Mouse (Mus musculus): Measurements from ENCODE around the gene Spred2. TPM values are rescaled to one million over a fixed set of nuclear protein-coding genes. Genes with fewer than 3 reads are reported as not detected.

The Spred2 gene
- polyA plus RNA-seq, 2 experiments: 1.0 to 3.1 TPM

- H3K4me3 ChIP-seq (ENCODE audit: insufficient read depth in 1 of 2, low read depth in 2 of 2, low read length in 2 of 2): no peak overlapping the region
- no peak for DNase-seq (ENCODE audit: low read depth in 3 of 3, low spot score in 3 of 3)
- peaks cover 27 to 58% of the 10 kb centered on the region in 2 experiments for H3K4me1 ChIP-seq (replicated peaks; ENCODE audit: control insufficient read depth in 2 of 2, insufficient read depth in 2 of 2, low read length in 1 of 2)
- H3K4me2 ChIP-seq (ENCODE audit: low read depth): peak overlapping the region; percentile 0; the same call in 1 of the 2 replicates
- no peaks in the 10 kb centered on the region for H3K9me3 ChIP-seq (ENCODE audit: control insufficient read depth, low read length)
- H3K27me3 ChIP-seq (ENCODE audit: control insufficient read depth, insufficient read depth, low read length): no peaks in the 10 kb centered on the region
- no peaks in the 10 kb centered on the region for H3K36me3 ChIP-seq (replicated peaks; ENCODE audit: control insufficient read depth, insufficient read depth, low read depth)
- TF ChIP-seq CTCF (IDR thresholded peaks at IDR 0.05; ENCODE audit: low read depth): no peak
- no peak for TF ChIP-seq EP300 (IDR thresholded peaks at IDR 0.05; ENCODE audit: low read depth)
- no peak overlapping the region for H3K9ac ChIP-seq (replicated peaks)
- no peak overlapping the region; the same call in 1 of the 2 replicates for H3K27ac ChIP-seq
- WGBS (ENCODE audit: insufficient replicate concordance): 31% methylated on average over 14 of the region's 15 CpGs
- no peak for ATAC-seq (ENCODE audit: insufficient read depth)
Observed at GRCm38 (mm10) chr11:19992341-19993281, 68.4 kb downstream of the Spred2 start.

- Histone ChIP-seq H3K4me3 (ENCODE audit: insufficient read depth in 1 of 2, low read depth in 2 of 2, low read length in 2 of 2) (no peak overlapping the region), H3K36me3 (replicated peaks; ENCODE audit: control insufficient read depth, insufficient read depth, low read depth) (no peaks in the 10 kb centered on the region), H3K9ac (replicated peaks) (no peak overlapping the region; the same call in 1 of the 2 replicates), H3K27ac (peak overlapping the region; percentile 34), H3K4me1 (replicated peaks; ENCODE audit: control insufficient read depth in 2 of 2, insufficient read depth in 2 of 2, low read length in 1 of 2) (peaks cover 27 to 56% of the 10 kb centered on the region in 2 experiments), H3K4me2 (ENCODE audit: low read depth) (peak overlapping the region; percentile 15; the same call in 1 of the 2 replicates), H3K9me3 (ENCODE audit: control insufficient read depth, low read length) (no peaks in the 10 kb centered on the region), H3K27me3 (ENCODE audit: control insufficient read depth, insufficient read depth, low read length) (no peaks in the 10 kb centered on the region)
- peak; percentile 34 to 44 (median 39) for DNase-seq (ENCODE audit: low read depth in 3 of 3, low spot score in 3 of 3)
- TF ChIP-seq EP300 (IDR thresholded peaks at IDR 0.05; ENCODE audit: low read depth): no peak
- TF ChIP-seq CTCF (IDR thresholded peaks at IDR 0.05; ENCODE audit: low read depth): no peak
- 10% methylated on average over 1 of the region's 1 CpGs for WGBS (ENCODE audit: insufficient replicate concordance)
- ATAC-seq (ENCODE audit: insufficient read depth): peak; percentile 75
Observed at GRCm38 (mm10) chr11:19993753-19994152, 69.6 kb downstream of the Spred2 start.

- Histone ChIP-seq H3K27me3 (ENCODE audit: control insufficient read depth, insufficient read depth, low read length) (no peaks in the 10 kb centered on the region), H3K4me1 (replicated peaks; ENCODE audit: control insufficient read depth in 2 of 2, insufficient read depth in 2 of 2, low read length in 1 of 2) (peaks cover 27 to 51% of the 10 kb centered on the region in 2 experiments), H3K4me3 (ENCODE audit: insufficient read depth in 1 of 2, low read depth in 2 of 2, low read length in 2 of 2) (no peak overlapping the region), H3K27ac (peak overlapping the region; percentile 34; the same call in 1 of the 2 replicates), H3K36me3 (replicated peaks; ENCODE audit: control insufficient read depth, insufficient read depth, low read depth) (no peaks in the 10 kb centered on the region), H3K9ac (replicated peaks) (no peak overlapping the region), H3K9me3 (ENCODE audit: control insufficient read depth, low read length) (no peaks in the 10 kb centered on the region), H3K4me2 (ENCODE audit: low read depth) (no peak overlapping the region)
- TF ChIP-seq CTCF (IDR thresholded peaks at IDR 0.05; ENCODE audit: low read depth) (no peak), EP300 (IDR thresholded peaks at IDR 0.05; ENCODE audit: low read depth) (no peak; the same call in 1 of the 2 replicates)
- ATAC-seq (ENCODE audit: insufficient read depth) (peak; percentile 53), DNase-seq (ENCODE audit: low read depth in 3 of 3, low spot score in 3 of 3) (no peak)
- WGBS (ENCODE audit: insufficient replicate concordance): 33% methylated on average over 7 of the region's 7 CpGs
Observed at GRCm38 (mm10) chr11:19994262-19994790, 70.2 kb downstream of the Spred2 start.

- no peaks in the 10 kb centered on the region for H3K27me3 ChIP-seq (ENCODE audit: control insufficient read depth, insufficient read depth, low read length)
- H3K27ac ChIP-seq: no peak overlapping the region
- no peak for DNase-seq (ENCODE audit: low read depth in 3 of 3, low spot score in 3 of 3)
- H3K4me2 ChIP-seq (ENCODE audit: low read depth): no peak overlapping the region
- TF ChIP-seq CTCF (IDR thresholded peaks at IDR 0.05; ENCODE audit: low read depth): no peak
- TF ChIP-seq EP300 (IDR thresholded peaks at IDR 0.05; ENCODE audit: low read depth): no peak
- no peaks in the 10 kb centered on the region for H3K36me3 ChIP-seq (replicated peaks; ENCODE audit: control insufficient read depth, insufficient read depth, low read depth)
- H3K9ac ChIP-seq (replicated peaks): no peak overlapping the region
- H3K4me1 ChIP-seq (replicated peaks; ENCODE audit: control insufficient read depth in 2 of 2, insufficient read depth in 2 of 2, low read length in 1 of 2): peaks cover 18 to 34% of the 10 kb centered on the region in 2 experiments
- no peak for ATAC-seq (ENCODE audit: insufficient read depth)
- no peak overlapping the region for H3K4me3 ChIP-seq (ENCODE audit: insufficient read depth in 1 of 2, low read depth in 2 of 2, low read length in 2 of 2)
- no peaks in the 10 kb centered on the region for H3K9me3 ChIP-seq (ENCODE audit: control insufficient read depth, low read length)
- WGBS (ENCODE audit: insufficient replicate concordance): 17% methylated on average over 18 of the region's 18 CpGs
Observed at GRCm38 (mm10) chr11:19997940-19998339, 73.8 kb downstream of the Spred2 start.

- ATAC-seq (ENCODE audit: insufficient read depth) (no peak), DNase-seq (ENCODE audit: low read depth in 3 of 3, low spot score in 3 of 3) (no peak)
- H3K4me3 ChIP-seq (ENCODE audit: insufficient read depth in 1 of 2, low read depth in 2 of 2, low read length in 2 of 2): no peak overlapping the region
- H3K27ac ChIP-seq: no peak overlapping the region
- peaks cover 0 to 6% of the 10 kb centered on the region in 2 experiments; a peak in 1 of 4 replicates for H3K4me1 ChIP-seq (replicated peaks; ENCODE audit: control insufficient read depth in 2 of 2, insufficient read depth in 2 of 2, low read length in 1 of 2)
- H3K27me3 ChIP-seq (ENCODE audit: control insufficient read depth, insufficient read depth, low read length): no peaks in the 10 kb centered on the region
- H3K36me3 ChIP-seq (replicated peaks; ENCODE audit: control insufficient read depth, insufficient read depth, low read depth): peaks cover under 1% of the 10 kb centered on the region; the same call in 1 of the 2 replicates
- H3K4me2 ChIP-seq (ENCODE audit: low read depth): no peak overlapping the region
- H3K9me3 ChIP-seq (ENCODE audit: control insufficient read depth, low read length): no peaks in the 10 kb centered on the region
- no peak for TF ChIP-seq CTCF (IDR thresholded peaks at IDR 0.05; ENCODE audit: low read depth)
- no peak for TF ChIP-seq EP300 (IDR thresholded peaks at IDR 0.05; ENCODE audit: low read depth)
- H3K9ac ChIP-seq (replicated peaks): no peak overlapping the region
- 66% methylated on average over 4 of the region's 4 CpGs for WGBS (ENCODE audit: insufficient replicate concordance)
Observed at GRCm38 (mm10) chr11:20002883-20003282, 78.7 kb downstream of the Spred2 start.
